Mouse (Mus musculus) olfactory bulb, adult 2 months (tissue): ENCODE measurements around the gene Prm3.

ENCODE experiments used
- CTCF ChIP-seq: fragments of 200-500 bp; IDR thresholded peaks from 2 replicates; pipeline ENCODE4 v1.5.1; 2012; ENCODE audit warnings: low read depth, mild to moderate bottlenecking, low read length, moderate library complexity; ENCODE audit not compliant: insufficient read depth
- POLR2A ChIP-seq: fragments of 200-500 bp; IDR thresholded peaks from 2 replicates; pipeline ENCODE4 v1.6.1; 2012; ENCODE audit warnings: mild to moderate bottlenecking, low read depth, low read length, moderate library complexity; ENCODE audit not compliant: insufficient read depth

- TF ChIP-seq CTCF (peak; percentile 73), POLR2A (no peak)
Measured at GRCm38 (mm10) chr16:10786288-10786687, 4.4 kb downstream of the Prm3 start.
